Mouse (Mus musculus): ENCODE results near the gene Mbtps2. TPM values are rescaled to one million over a fixed set of nuclear protein-coding genes. Genes with fewer than 3 reads are reported as not detected.

Mbtps2 gene
- total and polyA plus RNA-seq, 3 experiments, result 5.8 to 30.2 (median 12.4) TPM

GRCm38 (mm10) chrX:157563794-157564193, 34.7 kb downstream of the Mbtps2 start:
- peaks cover 12 to 17% of the 10 kb centered on the region in 2 experiments for H3K36me3 ChIP-seq (replicated peaks in 1 of 2; ENCODE audit: control insufficient read depth in 1 of 2, insufficient read depth in 1 of 2, low read length in 1 of 2)
- DNase-seq (ENCODE audit: extremely low read depth), result peak; percentile 8
- no peak overlapping the region for H3K9ac ChIP-seq (ENCODE audit: insufficient read depth, low read depth)
- no peaks in the 10 kb centered on the region for H3K79me2 ChIP-seq (replicated peaks; ENCODE audit: control insufficient read depth, extremely low read depth, insufficient read depth, poor library complexity, severe bottlenecking)
- dilution Hi-C loops (cut with MboI; ENCODE audit: extremely low pct_ligation_motif_present, extremely low pct_unique_long_range_greater_than_20kb, low sequenced_read_pairs) (no loop called here), in situ Hi-C loops (cut with MboI; ENCODE audit: low pct_ligation_motif_present, low pct_unique_long_range_greater_than_20kb, low sequenced_read_pairs) (no loop called here)
- H3K9me3 ChIP-seq (replicated peaks; ENCODE audit: low read length), result no peaks in the 10 kb centered on the region
- no peaks in the 10 kb centered on the region for H3K4me1 ChIP-seq (ENCODE audit: control insufficient read depth in 1 of 2, insufficient read depth in 2 of 2)
- H3K27me3 ChIP-seq (replicated peaks), result no peaks in the 10 kb centered on the region
- no peak overlapping the region for H3K4me3 ChIP-seq (replicated peaks in 1 of 3; ENCODE audit: low read depth in 2 of 3, low read length in 2 of 3, poor library complexity in 1 of 3)
- no peak overlapping the region for H3K27ac ChIP-seq (ENCODE audit: insufficient read depth, low read depth)
- TF ChIP-seq CTCF (conservative IDR thresholded peaks at IDR 0.05 in 1 of 2, IDR thresholded peaks at IDR 0.05 in 1 of 2; ENCODE audit: low read depth in 2 of 2, low read length in 2 of 2) (peak in 1 of 2 experiments; percentile 29; a peak in 2 of 4 replicates), MYC (IDR thresholded peaks at IDR 0.05; ENCODE audit: low read depth, low read length) (no peak), SMC3 (IDR thresholded peaks at IDR 0.05; ENCODE audit: low read depth, low read length) (peak; percentile 24)
- no peak overlapping the region for H3K4me2 ChIP-seq (ENCODE audit: insufficient read depth, low read depth, poor library complexity, severe bottlenecking)

DNA sequence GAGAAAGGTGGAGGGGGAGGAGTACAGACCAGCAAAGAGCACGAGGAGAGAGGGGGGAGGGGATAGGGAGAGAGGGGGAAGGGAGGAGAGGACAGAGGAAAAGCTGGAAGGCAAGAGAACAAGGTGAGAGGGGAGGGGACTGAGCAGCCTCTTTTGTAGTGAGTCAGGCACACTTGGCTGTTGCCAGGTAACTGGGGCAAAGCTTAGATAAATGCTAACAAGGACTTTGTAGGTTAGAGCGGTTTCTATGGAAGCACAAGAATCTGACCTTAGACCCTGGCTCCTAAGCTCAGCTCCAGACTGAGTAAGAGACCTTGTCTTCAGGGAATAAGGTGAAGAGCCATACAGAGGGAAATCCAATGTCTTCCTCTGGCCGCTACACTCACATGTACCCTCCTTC, 51.4 kb downstream of the Mbtps2 start:
- no peaks in the 10 kb centered on the region for H3K27me3 ChIP-seq (replicated peaks)
- DNase-seq (ENCODE audit: extremely low read depth), result no peak
- in situ Hi-C loops (cut with MboI; ENCODE audit: low pct_ligation_motif_present, low pct_unique_long_range_greater_than_20kb, low sequenced_read_pairs), result no loop called here
- no peak overlapping the region for H3K27ac ChIP-seq (ENCODE audit: insufficient read depth, low read depth)
- no peaks in the 10 kb centered on the region for H3K9me3 ChIP-seq (replicated peaks; ENCODE audit: low read length)
- H3K9ac ChIP-seq (ENCODE audit: insufficient read depth, low read depth), result no peak overlapping the region
- H3K4me3 ChIP-seq (replicated peaks in 1 of 3; ENCODE audit: low read depth in 2 of 3, low read length in 2 of 3, poor library complexity in 1 of 3), result no peak overlapping the region
- H3K79me2 ChIP-seq (replicated peaks; ENCODE audit: control insufficient read depth, extremely low read depth, insufficient read depth, poor library complexity, severe bottlenecking), result no peaks in the 10 kb centered on the region
- H3K4me1 ChIP-seq (ENCODE audit: control insufficient read depth in 1 of 2, insufficient read depth in 2 of 2), result no peaks in the 10 kb centered on the region
- dilution Hi-C loops (cut with MboI; ENCODE audit: extremely low pct_ligation_motif_present, extremely low pct_unique_long_range_greater_than_20kb, low sequenced_read_pairs), result no loop called here
- no peak overlapping the region for H3K4me2 ChIP-seq (ENCODE audit: insufficient read depth, low read depth, poor library complexity, severe bottlenecking)
- H3K36me3 ChIP-seq (replicated peaks in 1 of 2; ENCODE audit: control insufficient read depth in 1 of 2, insufficient read depth in 1 of 2, low read length in 1 of 2), result peaks cover 2 to 16% of the 10 kb centered on the region in 2 experiments
- TF ChIP-seq NRF1 (IDR thresholded peaks at IDR 0.05; ENCODE audit: low read depth, low read length), result no peak

DNA sequence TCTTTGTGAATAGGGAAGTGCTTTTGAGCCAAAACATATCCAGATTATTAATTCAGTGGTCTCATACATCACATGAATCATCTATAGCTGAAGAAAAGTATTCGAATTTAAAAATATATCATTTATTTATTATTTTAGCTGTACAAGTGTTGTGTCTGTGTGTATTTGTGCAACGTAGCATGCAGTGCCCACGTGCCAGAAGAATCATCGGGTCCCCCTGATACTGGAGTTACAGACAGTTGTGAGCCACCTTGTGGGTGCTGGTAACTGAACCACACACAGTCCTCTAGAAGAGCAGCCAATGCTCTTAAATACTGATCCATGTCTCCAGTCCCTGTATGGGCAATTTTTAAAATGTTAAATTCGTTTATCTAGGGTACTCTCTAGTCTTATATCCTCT, 92.1 kb downstream of the Mbtps2 start:
- no peak overlapping the region for H3K4me2 ChIP-seq (ENCODE audit: insufficient read depth, low read depth, poor library complexity, severe bottlenecking)
- H3K9ac ChIP-seq (ENCODE audit: insufficient read depth, low read depth), result no peak overlapping the region
- H3K36me3 ChIP-seq (replicated peaks in 1 of 2; ENCODE audit: control insufficient read depth in 1 of 2, insufficient read depth in 1 of 2, low read length in 1 of 2), result no peaks in the 10 kb centered on the region
- H3K79me2 ChIP-seq (replicated peaks; ENCODE audit: control insufficient read depth, extremely low read depth, insufficient read depth, poor library complexity, severe bottlenecking), result no peaks in the 10 kb centered on the region
- dilution Hi-C loops (cut with MboI; ENCODE audit: extremely low pct_ligation_motif_present, extremely low pct_unique_long_range_greater_than_20kb, low sequenced_read_pairs) (no loop called here), in situ Hi-C loops (cut with MboI; ENCODE audit: low pct_ligation_motif_present, low pct_unique_long_range_greater_than_20kb, low sequenced_read_pairs) (no loop called here)
- no peaks in the 10 kb centered on the region for H3K27me3 ChIP-seq (replicated peaks)
- H3K9me3 ChIP-seq (replicated peaks; ENCODE audit: low read length), result no peaks in the 10 kb centered on the region
- no peak overlapping the region for H3K4me3 ChIP-seq (replicated peaks in 1 of 3; ENCODE audit: low read depth in 2 of 3, low read length in 2 of 3, poor library complexity in 1 of 3)
- TF ChIP-seq CTCF (conservative IDR thresholded peaks at IDR 0.05 in 1 of 2, IDR thresholded peaks at IDR 0.05 in 1 of 2; ENCODE audit: low read depth in 2 of 2, low read length in 2 of 2) (peak in 1 of 2 experiments; percentile 19; a peak in 1 of 4 replicates), ZC3H11A (IDR thresholded peaks at IDR 0.05; ENCODE audit: low read depth, low read length) (no peak)
- no peak for DNase-seq (ENCODE audit: extremely low read depth)
- no peaks in the 10 kb centered on the region for H3K4me1 ChIP-seq (ENCODE audit: control insufficient read depth in 1 of 2, insufficient read depth in 2 of 2)
- H3K27ac ChIP-seq (ENCODE audit: insufficient read depth, low read depth), result no peak overlapping the region

- Histone ChIP-seq H3K4me3 (replicated peaks in 1 of 3; ENCODE audit: low read depth in 2 of 3, low read length in 2 of 3, poor library complexity in 1 of 3) (no peak overlapping the region), H3K27me3 (replicated peaks) (no peaks in the 10 kb centered on the region), H3K4me1 (ENCODE audit: control insufficient read depth in 1 of 2, insufficient read depth in 2 of 2) (no peaks in the 10 kb centered on the region), H3K27ac (ENCODE audit: insufficient read depth, low read depth) (no peak overlapping the region), H3K4me2 (ENCODE audit: insufficient read depth, low read depth, poor library complexity, severe bottlenecking) (no peak overlapping the region), H3K9ac (ENCODE audit: insufficient read depth, low read depth) (no peak overlapping the region), H3K9me3 (replicated peaks; ENCODE audit: low read length) (no peaks in the 10 kb centered on the region), H3K79me2 (replicated peaks; ENCODE audit: control insufficient read depth, extremely low read depth, insufficient read depth, poor library complexity, severe bottlenecking) (no peaks in the 10 kb centered on the region), H3K36me3 (replicated peaks in 1 of 2; ENCODE audit: control insufficient read depth in 1 of 2, insufficient read depth in 1 of 2, low read length in 1 of 2) (no peaks in the 10 kb centered on the region)
- in situ Hi-C loops (cut with MboI; ENCODE audit: low pct_ligation_motif_present, low pct_unique_long_range_greater_than_20kb, low sequenced_read_pairs) (no loop called here), dilution Hi-C loops (cut with MboI; ENCODE audit: extremely low pct_ligation_motif_present, extremely low pct_unique_long_range_greater_than_20kb, low sequenced_read_pairs) (no loop called here)
- no peak for DNase-seq (ENCODE audit: extremely low read depth)
- TF ChIP-seq ZKSCAN1 (IDR thresholded peaks at IDR 0.05; ENCODE audit: borderline replicate concordance, low read depth, low read length) (no peak), E2F4 (IDR thresholded peaks at IDR 0.05; ENCODE audit: insufficient replicate concordance, low read depth, low read length) (no peak), TBP (conservative IDR thresholded peaks at IDR 0.05; ENCODE audit: low read depth, low read length) (no peak), MXI1 (IDR thresholded peaks at IDR 0.05; ENCODE audit: low read depth, low read length) (no peak), CHD1 (IDR thresholded peaks at IDR 0.05; ENCODE audit: low read depth, low read length) (no peak), CTCF (conservative IDR thresholded peaks at IDR 0.05 in 1 of 2, IDR thresholded peaks at IDR 0.05 in 1 of 2; ENCODE audit: low read depth in 2 of 2, low read length in 2 of 2) (no peak), POLR2A (IDR thresholded peaks at IDR 0.05; ENCODE audit: low read depth, low read length) (no peak), NRF1 (IDR thresholded peaks at IDR 0.05; ENCODE audit: low read depth, low read length) (no peak)
These were observed 94.0 kb downstream of the Mbtps2 start for GRCm38 (mm10) chrX:157504506-157504905.
